Mouse (Mus musculus) heart, adult 2 months (tissue): ENCODE measurements around the gene Smchd1. TPM values are rescaled to one million over a fixed set of nuclear protein-coding genes. Genes with fewer than 3 reads are reported as not detected.

Experiments used
- DNase-seq, 2 experiments: peaks; one replicate each; pipeline ENCODE4 v3.0.0; 2021
- H3K27ac ChIP-seq: fragments of 200-600 bp; 2 replicates; pipeline ENCODE4 v1.8.1; 2022
- H3K27me3 ChIP-seq: fragments of 200-500 bp; 2 replicates; pipeline ENCODE4 v1.6.1; 2012; ENCODE audit warnings: mild to moderate bottlenecking, low read length, inconsistent platforms, mixed read lengths; ENCODE audit not compliant: control insufficient read depth, insufficient read depth
- H3K36me3 ChIP-seq: fragments of 200-500 bp; 2 replicates; pipeline ENCODE4 v1.6.1; 2012; ENCODE audit warnings: low read length, inconsistent platforms; ENCODE audit not compliant: control insufficient read depth, insufficient read depth
- H3K4me1 ChIP-seq: fragments of 200-500 bp; 2 replicates; pipeline ENCODE4 v1.6.1; 2011; ENCODE audit warnings: low read length; ENCODE audit not compliant: control insufficient read depth, insufficient read depth
- H3K4me3 ChIP-seq: fragments of 200-600 bp; 2 replicates; pipeline ENCODE4 v1.8.1; 2022
- H3K79me2 ChIP-seq: fragments of 200-500 bp; replicated peaks from 2 replicates; pipeline ENCODE4 v1.6.1; 2012; ENCODE audit warnings: mild to moderate bottlenecking, inconsistent platforms, low read length, moderate library complexity, mixed read lengths; ENCODE audit not compliant: control insufficient read depth, insufficient read depth
- H3K9ac ChIP-seq: fragments of 200-500 bp; 2 replicates; pipeline ENCODE4 v1.6.1; 2012; ENCODE audit warnings: low read depth, mild to moderate bottlenecking, control low read depth, inconsistent platforms, low read length, mixed read lengths
- CTCF ChIP-seq: fragments of 200-600 bp; IDR thresholded peaks from 2 replicates; pipeline ENCODE4 v1.8.1; 2022; ENCODE audit warnings: antibody characterized with exemption, mild to moderate bottlenecking, moderate library complexity
- EP300 ChIP-seq: fragments of 200-500 bp; IDR thresholded peaks from 2 replicates; pipeline ENCODE4 v1.6.1; 2011; ENCODE audit warnings: low read depth, low read length, control low read depth; ENCODE audit not compliant: insufficient read depth
- POLR2A ChIP-seq: fragments of 200-500 bp; IDR thresholded peaks from 2 replicates; pipeline ENCODE4 v1.6.1; 2011; ENCODE audit warnings: mild to moderate bottlenecking, low read depth, low read length, control low read depth; ENCODE audit not compliant: insufficient read depth
- WGBS: fragments of 180-500 bp; shearing (Covaris S2); methylation state at CpG from one replicate; pipeline ENCODE4 v1.1.7; 2018; 5-methylcytosine and 5-hydroxymethylcytosine counted together
- intact Hi-C: fragments of 180-260 bp; cut with DNase I; formaldehyde crosslinking; loops from one replicate; pipeline ENCODE4 v1.15.1; 2025
- polyA plus RNA-seq: library from polyadenylated mRNA; depleted of rRNA; stranded (reverse); fragments of >200 nt; gene quantifications from 2 replicates; pipeline ENCODE4 v1.2.3, GENCODE M21; 2012
- total RNA-seq, 2 experiments: library from RNA; stranded (reverse); gene quantifications; 2 replicates each; pipeline ENCODE4 v1.2.3; 2021

Gene Smchd1
- total and polyA plus RNA-seq, 3 experiments, result 4.9 to 18.6 (median 16.6) TPM

DNA sequence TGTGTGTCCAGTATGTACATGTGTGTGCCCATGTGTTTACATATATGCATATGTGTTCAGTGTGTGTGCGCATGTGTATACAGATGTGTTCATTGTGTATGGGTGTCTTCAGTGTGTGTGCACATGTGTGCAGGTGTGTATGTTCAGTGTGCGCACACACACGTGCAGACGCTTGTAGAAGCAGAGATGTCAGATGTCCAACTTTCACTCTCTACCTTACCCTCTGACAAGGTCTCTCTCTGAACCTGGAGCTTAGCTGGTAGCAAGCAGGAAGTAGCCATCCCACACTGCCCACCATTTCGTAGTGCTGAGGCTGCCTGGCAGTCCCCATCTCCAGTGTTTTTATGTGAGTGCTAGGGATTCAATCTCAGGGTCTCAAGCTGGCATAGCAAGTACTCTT, 166.8 kb downstream of the Smchd1 start:
- intact Hi-C loops, result loop anchor here (5.0 kb wide), 1 partner anchor 41 kb away; no protein-coding TSS in a partner anchor
- DNase-seq, result no peak
- no peak overlapping the region for H3K27ac ChIP-seq
- no peaks in the 10 kb centered on the region for H3K36me3 ChIP-seq
- no peak overlapping the region for H3K4me3 ChIP-seq
- H3K79me2 ChIP-seq, result no peaks in the 10 kb centered on the region
- 93% methylated on average over 5 of the region's 5 CpGs for WGBS
- H3K27me3 ChIP-seq, result no peaks in the 10 kb centered on the region; the same call in 1 of the 2 replicates
- peaks cover 1% of the 10 kb centered on the region; the same call in 1 of the 2 replicates for H3K4me1 ChIP-seq
- no peak overlapping the region for H3K9ac ChIP-seq
- TF ChIP-seq EP300 (no peak), CTCF (no peak), POLR2A (no peak)

DNA sequence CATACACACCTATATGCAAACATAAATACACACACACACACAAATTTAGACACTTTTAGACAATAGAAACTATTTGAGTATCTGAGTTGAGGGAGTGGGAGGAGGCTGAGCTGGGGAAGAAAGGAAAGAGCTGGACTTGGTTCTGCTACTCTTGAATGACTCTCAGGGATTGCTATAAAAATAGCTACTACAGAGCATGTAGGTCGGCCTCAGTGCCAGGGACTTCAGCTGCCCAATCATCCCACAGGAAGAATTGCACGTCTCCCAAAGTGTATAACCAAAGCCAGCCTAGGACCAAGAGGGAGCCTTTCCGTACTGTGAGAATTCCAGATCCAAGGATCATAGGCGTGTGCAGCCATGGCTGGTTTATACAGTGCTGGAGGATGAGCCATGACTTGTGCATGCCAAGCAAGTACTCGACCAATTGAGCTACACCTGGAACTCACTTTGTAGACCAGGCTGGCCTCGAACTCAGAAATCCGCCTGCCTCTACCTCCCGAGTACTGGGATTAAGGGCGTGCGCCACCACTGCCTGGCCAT, 167.8 kb downstream of the Smchd1 start:
- no peak overlapping the region for H3K9ac ChIP-seq
- TF ChIP-seq EP300, result no peak
- TF ChIP-seq CTCF, result no peak
- TF ChIP-seq POLR2A, result no peak
- WGBS, result 70% methylated on average over 10 of the region's 10 CpGs
- no peaks in the 10 kb centered on the region for H3K36me3 ChIP-seq
- peak overlapping the region; percentile 17 for H3K27ac ChIP-seq
- no peaks in the 10 kb centered on the region for H3K79me2 ChIP-seq
- H3K27me3 ChIP-seq, result no peaks in the 10 kb centered on the region; the same call in 1 of the 2 replicates
- DNase-seq, result peak in 1 of 2 experiments; percentile 53
- peaks cover 1% of the 10 kb centered on the region; the same call in 1 of the 2 replicates for H3K4me1 ChIP-seq
- H3K4me3 ChIP-seq, result no peak overlapping the region
- intact Hi-C loops, result loop anchor here (5.0 kb wide), 1 partner anchor 40 kb away; no protein-coding TSS in a partner anchor

DNA sequence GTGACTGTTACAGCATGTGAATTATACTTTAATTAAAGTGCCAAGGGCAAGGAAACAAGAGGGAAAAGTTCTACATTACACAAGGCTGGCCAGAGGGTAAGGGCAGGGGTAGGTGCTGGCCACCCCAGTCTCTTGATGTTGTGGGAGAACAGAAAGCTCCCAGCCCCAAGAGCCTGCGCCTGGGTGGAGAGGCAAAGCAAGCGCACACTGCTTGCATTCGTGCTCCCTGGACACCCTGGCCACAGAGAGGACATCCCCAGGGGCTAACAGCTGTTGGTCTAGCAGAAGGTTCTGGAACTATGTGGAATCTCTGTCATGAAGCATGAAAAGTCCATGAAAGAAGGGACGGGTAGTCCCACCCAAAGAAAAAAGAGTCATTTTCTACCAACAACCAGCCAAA, 168.4 kb downstream of the Smchd1 start:
- Histone ChIP-seq H3K9ac (no peak overlapping the region), H3K36me3 (no peaks in the 10 kb centered on the region), H3K79me2 (no peaks in the 10 kb centered on the region), H3K27me3 (no peaks in the 10 kb centered on the region; the same call in 1 of the 2 replicates), H3K4me1 (peaks cover 1% of the 10 kb centered on the region; the same call in 1 of the 2 replicates), H3K4me3 (no peak overlapping the region), H3K27ac (no peak overlapping the region; the same call in 1 of the 2 replicates)
- no peak for DNase-seq
- intact Hi-C loops, result loop anchor here (5.0 kb wide), 1 partner anchor 39 kb away; no protein-coding TSS in a partner anchor
- TF ChIP-seq CTCF, result no peak
- TF ChIP-seq POLR2A, result no peak
- no peak for TF ChIP-seq EP300
- 83% methylated on average over 4 of the region's 4 CpGs for WGBS

DNA sequence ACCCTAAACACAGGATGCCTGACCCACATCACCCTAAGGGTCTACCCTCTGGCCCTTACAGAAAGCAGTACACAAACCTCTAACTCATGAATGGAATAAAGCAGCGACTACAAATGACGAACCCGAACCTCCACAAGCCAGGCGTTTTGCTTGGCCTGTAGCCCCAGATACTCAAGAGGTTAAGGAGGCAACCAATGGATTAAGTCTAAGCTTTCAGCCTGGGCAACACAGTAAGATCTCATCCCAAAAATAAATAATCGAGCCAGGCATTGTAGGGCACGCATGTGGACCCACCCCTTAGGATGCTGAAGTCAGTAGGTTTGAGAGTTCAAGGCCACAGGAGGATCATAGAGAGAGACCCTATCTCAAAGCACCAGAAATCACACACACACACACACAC, 169.1 kb downstream of the Smchd1 start:
- H3K27me3 ChIP-seq, result no peaks in the 10 kb centered on the region; the same call in 1 of the 2 replicates
- H3K9ac ChIP-seq, result no peak overlapping the region
- no peaks in the 10 kb centered on the region for H3K36me3 ChIP-seq
- TF ChIP-seq POLR2A (no peak), CTCF (no peak), EP300 (no peak)
- WGBS, result 61% methylated on average over 6 of the region's 6 CpGs
- no peak for DNase-seq
- H3K79me2 ChIP-seq, result no peaks in the 10 kb centered on the region
- intact Hi-C loops, result loop anchor here (5.0 kb wide), 1 partner anchor 39 kb away; no protein-coding TSS in a partner anchor
- peaks cover 1% of the 10 kb centered on the region; the same call in 1 of the 2 replicates for H3K4me1 ChIP-seq
- H3K27ac ChIP-seq, result no peak overlapping the region
- no peak overlapping the region for H3K4me3 ChIP-seq

GRCm38 (mm10) chr17:71303444-71303843, 171.7 kb downstream of the Smchd1 start:
- intact Hi-C loops, result no loop called here
- peaks cover 1% of the 10 kb centered on the region for H3K4me1 ChIP-seq
- no peak for DNase-seq
- no peak overlapping the region for H3K27ac ChIP-seq
- no peaks in the 10 kb centered on the region for H3K36me3 ChIP-seq
- H3K4me3 ChIP-seq, result no peak overlapping the region
- H3K79me2 ChIP-seq, result no peaks in the 10 kb centered on the region
- TF ChIP-seq POLR2A, result no peak
- no peak for TF ChIP-seq CTCF
- no peak for TF ChIP-seq EP300
- no peaks in the 10 kb centered on the region for H3K27me3 ChIP-seq
- no peak overlapping the region for H3K9ac ChIP-seq
- WGBS, result 31% methylated on average over 6 of the region's 6 CpGs

DNA sequence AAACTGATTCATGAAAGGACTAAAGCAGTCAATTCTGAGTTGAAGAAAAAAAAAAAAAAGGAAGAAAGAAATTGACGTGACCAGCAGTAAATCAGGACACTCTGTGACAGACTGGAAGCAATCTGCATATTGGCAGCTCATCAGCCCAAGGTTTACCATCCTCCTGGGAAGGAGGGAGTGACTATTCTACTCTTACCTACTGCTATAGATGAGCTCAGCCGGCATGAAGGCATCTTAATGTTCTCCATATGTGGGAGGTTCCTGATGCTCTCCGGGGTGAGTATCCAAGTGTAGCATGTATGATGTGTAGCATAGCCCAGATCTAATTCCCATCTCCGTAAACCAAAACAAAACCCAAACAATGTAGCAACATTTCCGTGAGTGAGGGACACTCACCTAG, 173.7 kb downstream of the Smchd1 start:
- TF ChIP-seq EP300, result no peak
- no peak for TF ChIP-seq POLR2A
- no peak for TF ChIP-seq CTCF
- H3K36me3 ChIP-seq, result no peaks in the 10 kb centered on the region
- intact Hi-C loops, result no loop called here
- H3K79me2 ChIP-seq, result no peaks in the 10 kb centered on the region; the same call in 1 of the 2 replicates
- H3K27me3 ChIP-seq, result no peaks in the 10 kb centered on the region
- no peaks in the 10 kb centered on the region; the same call in 1 of the 2 replicates for H3K4me1 ChIP-seq
- H3K4me3 ChIP-seq, result no peak overlapping the region
- 74% methylated on average over 5 of the region's 5 CpGs for WGBS
- H3K27ac ChIP-seq, result no peak overlapping the region
- no peak overlapping the region for H3K9ac ChIP-seq
- DNase-seq, result no peak
